Mouse (Mus musculus): ENCODE results near the gene Gm1113. TPM values are rescaled to one million over a fixed set of nuclear protein-coding genes. Genes with fewer than 3 reads are reported as not detected.
A peak's percentile ranks its signal among the peaks of the same experiment; 100 is the strongest.

The Gm1113 gene
- polyA plus RNA-seq, 1 experiment from 2014 or later, result not detected

DNA sequence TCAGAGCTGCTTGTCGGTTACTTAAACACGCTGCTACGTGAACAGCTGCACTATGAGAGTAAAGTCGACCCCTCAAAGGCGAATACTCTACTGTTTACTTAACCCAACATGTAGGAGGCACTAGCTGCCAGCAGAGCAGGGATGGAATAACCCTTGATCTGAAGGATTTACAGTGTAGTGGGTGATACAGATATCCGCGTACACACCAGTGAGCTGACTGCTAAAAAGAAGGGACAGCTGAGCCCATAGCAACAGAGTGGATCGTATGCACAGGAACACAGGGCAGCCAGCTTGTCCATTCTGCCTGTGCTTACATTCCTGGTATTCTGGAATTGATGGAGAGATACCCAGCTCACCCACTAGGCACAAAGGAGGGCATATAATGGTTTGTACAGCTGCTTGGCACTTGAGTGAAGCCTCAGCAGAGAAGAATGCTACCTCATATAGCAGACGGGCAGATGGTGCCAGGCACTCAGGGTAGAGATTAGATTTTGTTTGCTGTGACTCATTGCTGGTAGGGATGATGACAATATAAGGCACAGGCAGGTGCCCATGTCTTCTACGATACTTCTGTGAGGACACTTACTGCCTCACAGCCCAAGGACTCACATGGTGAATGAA lies 43.9 kb downstream of the Gm1113 start:
- ATAC-seq (peak; percentile 34; the same call in 1 of the 2 replicates), DNase-seq (ENCODE audit: low spot score) (no peak)
- Histone ChIP-seq H3K9ac (ENCODE audit: low read length) (no peak overlapping the region), H3K4me3 (ENCODE audit: low read depth, low read length) (no peak overlapping the region), H3K4me2 (ENCODE audit: low read length) (no peak overlapping the region), H3K27ac (ENCODE audit: low read depth, low read length) (no peak overlapping the region), H3K27me3 (replicated peaks; ENCODE audit: control insufficient read depth, insufficient read depth, low read length) (no peaks in the 10 kb centered on the region), H3K9me3 (replicated peaks; ENCODE audit: control insufficient read depth, low read length) (no peaks in the 10 kb centered on the region), H3K36me3 (ENCODE audit: control insufficient read depth, insufficient read depth, low read length) (peaks cover 84% of the 10 kb centered on the region), H3K4me1 (ENCODE audit: control insufficient read depth, insufficient read depth, low read length) (no peaks in the 10 kb centered on the region)
- whole genome bisulfite sequencing, result 89% methylated on average over 10 of the region's 10 CpGs

DNA sequence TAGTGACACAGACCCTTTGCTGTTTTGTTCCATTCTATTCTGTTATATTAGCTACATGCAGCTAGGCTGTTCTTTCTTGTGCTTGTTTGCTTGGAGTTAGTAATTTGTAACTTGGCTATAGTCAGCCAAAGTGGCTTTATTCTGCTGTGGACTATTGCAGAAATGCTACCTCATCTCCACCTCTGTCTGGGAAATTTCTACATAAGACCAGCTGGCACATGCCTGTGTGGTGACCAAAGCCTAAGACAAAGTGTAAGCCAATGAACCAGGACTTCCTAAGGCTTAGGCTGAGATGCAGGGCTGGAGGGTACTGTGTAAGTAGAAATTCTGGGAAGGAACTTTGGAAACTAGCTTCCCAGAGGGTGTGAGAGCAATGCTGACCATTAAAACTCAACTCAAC lies 49.2 kb downstream of the Gm1113 start:
- Histone ChIP-seq H3K4me1 (ENCODE audit: control insufficient read depth, insufficient read depth, low read length) (no peaks in the 10 kb centered on the region), H3K27me3 (replicated peaks; ENCODE audit: control insufficient read depth, insufficient read depth, low read length) (no peaks in the 10 kb centered on the region), H3K27ac (ENCODE audit: low read depth, low read length) (no peak overlapping the region), H3K9ac (ENCODE audit: low read length) (no peak overlapping the region), H3K4me3 (ENCODE audit: low read depth, low read length) (no peak overlapping the region), H3K36me3 (ENCODE audit: control insufficient read depth, insufficient read depth, low read length) (peaks cover 56% of the 10 kb centered on the region), H3K9me3 (replicated peaks; ENCODE audit: control insufficient read depth, low read length) (no peaks in the 10 kb centered on the region), H3K4me2 (ENCODE audit: low read length) (no peak overlapping the region)
- no peak for DNase-seq (ENCODE audit: low spot score)
- no peak for ATAC-seq

DNA sequence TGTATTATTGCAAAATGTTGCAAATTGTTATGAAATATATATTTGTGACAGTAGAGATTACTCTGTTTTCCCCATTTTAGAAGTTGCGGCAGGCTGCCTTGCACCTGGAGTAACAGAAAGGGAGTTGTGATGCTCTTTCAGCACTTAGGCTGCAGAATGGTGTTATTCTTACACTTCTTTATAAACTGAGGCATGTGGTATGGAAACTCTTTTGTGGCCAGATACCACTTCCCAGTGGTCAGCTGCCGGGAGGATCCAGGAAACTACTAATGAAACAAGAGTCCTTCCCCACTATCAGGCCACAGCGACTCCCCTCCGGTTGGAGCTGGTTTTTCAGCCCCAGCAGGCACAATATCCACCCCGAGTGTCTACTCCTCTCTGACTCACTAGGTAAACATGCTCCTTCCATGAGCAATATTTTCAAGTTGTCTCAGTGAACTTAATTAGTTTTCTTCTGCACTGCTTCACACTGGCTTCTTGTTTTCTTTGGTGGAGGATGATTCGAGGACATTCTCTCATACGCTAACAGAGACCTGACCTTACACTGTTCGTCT lies 50.7 kb downstream of the Gm1113 start:
- no peak overlapping the region for H3K4me3 ChIP-seq (ENCODE audit: low read depth, low read length)
- H3K4me2 ChIP-seq (ENCODE audit: low read length), result no peak overlapping the region
- no peak for DNase-seq (ENCODE audit: low spot score)
- H3K36me3 ChIP-seq (ENCODE audit: control insufficient read depth, insufficient read depth, low read length), result peaks cover 54% of the 10 kb centered on the region
- H3K27ac ChIP-seq (ENCODE audit: low read depth, low read length), result no peak overlapping the region
- H3K27me3 ChIP-seq (replicated peaks; ENCODE audit: control insufficient read depth, insufficient read depth, low read length), result no peaks in the 10 kb centered on the region
- WGBS, result 73% methylated on average over 8 of the region's 8 CpGs
- no peak for ATAC-seq
- H3K9me3 ChIP-seq (replicated peaks; ENCODE audit: control insufficient read depth, low read length), result no peaks in the 10 kb centered on the region
- H3K9ac ChIP-seq (ENCODE audit: low read length), result no peak overlapping the region
- no peaks in the 10 kb centered on the region for H3K4me1 ChIP-seq (ENCODE audit: control insufficient read depth, insufficient read depth, low read length)

DNA sequence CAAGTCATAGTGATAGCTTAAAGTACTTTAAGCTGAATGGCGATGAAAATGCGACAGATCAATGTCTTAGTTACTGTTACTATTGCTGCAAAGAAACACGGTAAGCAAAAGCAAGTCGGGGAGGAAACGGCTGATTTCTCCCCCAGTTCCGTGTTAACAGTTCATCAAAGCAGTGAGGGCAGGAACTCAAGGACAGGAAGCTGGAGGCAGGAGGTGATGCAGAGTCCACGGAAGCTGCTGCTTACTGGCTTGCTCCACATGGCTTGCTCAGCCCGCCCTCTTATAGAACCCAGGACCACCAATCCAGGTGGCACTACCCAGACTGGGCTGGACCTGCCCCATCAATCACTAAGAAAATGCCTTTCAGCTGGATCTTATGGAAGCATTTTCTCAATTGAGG lies 58.5 kb downstream of the Gm1113 start:
- DNase-seq (ENCODE audit: low spot score), result no peak
- ATAC-seq, result no peak
- Histone ChIP-seq H3K4me3 (ENCODE audit: low read depth, low read length) (no peak overlapping the region), H3K9me3 (replicated peaks; ENCODE audit: control insufficient read depth, low read length) (no peaks in the 10 kb centered on the region), H3K4me2 (ENCODE audit: low read length) (no peak overlapping the region), H3K9ac (ENCODE audit: low read length) (no peak overlapping the region), H3K36me3 (ENCODE audit: control insufficient read depth, insufficient read depth, low read length) (peaks cover 78% of the 10 kb centered on the region), H3K4me1 (ENCODE audit: control insufficient read depth, insufficient read depth, low read length) (no peaks in the 10 kb centered on the region), H3K27me3 (replicated peaks; ENCODE audit: control insufficient read depth, insufficient read depth, low read length) (no peaks in the 10 kb centered on the region), H3K27ac (ENCODE audit: low read depth, low read length) (no peak overlapping the region)
- WGBS, result 87% methylated on average over 8 of the region's 8 CpGs

Other genes starting within 250 kb of the Gm1113 start
- 10.5 and 11.0 TPM in 2 replicates for gene Cdon, start 97.1 kb downstream of the Gm1113 start, polyA plus RNA-seq (2014; fragmentation: Nextera tagmentation; extraction: Ambion mirVana)
- gene Ddx25, start 40.3 kb upstream of the Gm1113 start, polyA plus RNA-seq (2014; fragmentation: Nextera tagmentation; extraction: Ambion mirVana), result 21.0 and 22.9 TPM in 2 replicates
- 21.9 and 23.9 TPM in 2 replicates for gene Pus3, start 40.3 kb upstream of the Gm1113 start, polyA plus RNA-seq (2014; fragmentation: Nextera tagmentation; extraction: Ambion mirVana)
- gene Pate2, start 52.0 kb upstream of the Gm1113 start, polyA plus RNA-seq (2014; fragmentation: Nextera tagmentation; extraction: Ambion mirVana), result 0.51 and 0.77 TPM in 2 replicates
- 26.1 and 29.2 TPM in 2 replicates for gene Hyls1, start 52.1 kb upstream of the Gm1113 start, polyA plus RNA-seq (2014; fragmentation: Nextera tagmentation; extraction: Ambion mirVana)
- not detected in 2 replicates for gene Pate4, start 93.7 kb upstream of the Gm1113 start, polyA plus RNA-seq (2014; fragmentation: Nextera tagmentation; extraction: Ambion mirVana)
- gene Pate3, start 129.9 kb upstream of the Gm1113 start, polyA plus RNA-seq (2014; fragmentation: Nextera tagmentation; extraction: Ambion mirVana), result not detected in 2 replicates
- not detected in 2 replicates for gene Pate1, start 169.1 kb upstream of the Gm1113 start, polyA plus RNA-seq (2014; fragmentation: Nextera tagmentation; extraction: Ambion mirVana)
- not detected in 2 replicates for gene Gm17677, start 222.8 kb upstream of the Gm1113 start, polyA plus RNA-seq (2014; fragmentation: Nextera tagmentation; extraction: Ambion mirVana)